ENCODE assay signal across 15 mouse cellular contexts in genomic region chr12:104922647-104923046, GRCm38 (mm10). TPM values are rescaled to one million over a fixed set of nuclear protein-coding genes. Genes with fewer than 3 reads are reported as not detected.
A peak's percentile ranks its signal among the peaks of the same experiment; 100 is the strongest.
DNase-seq lines count a peak whose midpoint lies in the region; ATAC-seq lines count a peak whose summit lies in the region.
"Had no signal": no experiment of that assay in that cellular context is flagged by ENCODE, and none has a peak within 500 bp of the region (broad histone marks: within the 10 kb centered on the region; RNA-seq: fewer than 3 reads in every experiment).

No protein-coding gene starts in this region.

- 67% methylated on average over 8 of the region's 8 CpGs for WGBS in neural tube, embryonic 11.5 days
- WGBS in hindbrain, embryonic 10.5 days = 48% methylated on average over 8 of the region's 8 CpGs
- 37% methylated on average over 8 of the region's 8 CpGs for WGBS in midbrain, embryonic 12.5 days

- H3K4me2 ChIP-seq in neural tube, embryonic 11.5 days (ENCODE audit: low read depth) = no peak overlapping the region
- no peak overlapping the region for H3K4me2 ChIP-seq in midbrain, embryonic 12.5 days (replicated peaks)

- H3K27me3 ChIP-seq in neural tube, embryonic 11.5 days (ENCODE audit: control insufficient read depth, insufficient read depth, low read length) = no peaks in the 10 kb centered on the region
- H3K27me3 ChIP-seq in hindbrain, embryonic 10.5 days (ENCODE audit: insufficient read depth, poor library complexity, severe bottlenecking) = peaks cover 4% of the 10 kb centered on the region; the same call in 1 of the 2 replicates
- no peaks in the 10 kb centered on the region for H3K27me3 ChIP-seq in midbrain, embryonic 12.5 days

- H3K27ac ChIP-seq in neural tube, embryonic 11.5 days (ENCODE audit: low read depth, low read length) = no peak overlapping the region
- H3K27ac ChIP-seq in hindbrain, embryonic 10.5 days = peak overlapping the region; percentile 79
- H3K27ac ChIP-seq in midbrain, embryonic 12.5 days (replicated peaks) = no peak overlapping the region
- H3K27ac ChIP-seq: macrophage had no signal

- H3K36me3 ChIP-seq in neural tube, embryonic 11.5 days (ENCODE audit: control insufficient read depth, insufficient read depth, low read length) = no peaks in the 10 kb centered on the region
- no peaks in the 10 kb centered on the region for H3K36me3 ChIP-seq in hindbrain, embryonic 10.5 days
- H3K36me3 ChIP-seq in midbrain, embryonic 12.5 days = no peaks in the 10 kb centered on the region
- H3K36me3 ChIP-seq: limb, embryonic 13.5 days had no signal

- no peak for DNase-seq in neural tube, embryonic 11.5 days (ENCODE audit: low spot score)
- DNase-seq in neural tube, embryonic 10.5 days (ENCODE audit: extremely low spot score, low spot score) = no peak
- peak; percentile 42 for DNase-seq in hindbrain, embryonic 10.5 days (ENCODE audit: low spot score)
- DNase-seq in retina, postnatal 1 day = peak; percentile 93
- no peak for DNase-seq in right cerebral cortex, postnatal 25 days
- no peak for DNase-seq in frontal cortex, postnatal 25 days (ENCODE audit: low spot score in 2 of 2)
- DNase-seq in adrenal gland, adult 18-20 months (ENCODE audit: low spot score in 2 of 2) = no peak
- DNase-seq: cerebellum, adult 8-10 months; heart, adult 11 months; heart, postnatal 14 days; kidney, adult 9 months; lung, adult 18-20 months had no signal

- no peaks in the 10 kb centered on the region for H3K9me3 ChIP-seq in neural tube, embryonic 11.5 days (ENCODE audit: control insufficient read depth, low read length)
- H3K9me3 ChIP-seq in hindbrain, embryonic 10.5 days = 0 out of 2 replicates have a peak, but pooled peaks cover 2% of the 10 kb centered on the region
- no peaks in the 10 kb centered on the region for H3K9me3 ChIP-seq in midbrain, embryonic 12.5 days
- H3K9me3 ChIP-seq: limb, embryonic 13.5 days had no signal

- H3K9ac ChIP-seq in neural tube, embryonic 11.5 days (ENCODE audit: low read length) = no peak overlapping the region
- H3K9ac ChIP-seq in midbrain, embryonic 12.5 days (replicated peaks) = no peak overlapping the region

- H3K4me1 ChIP-seq in neural tube, embryonic 11.5 days (ENCODE audit: control insufficient read depth, insufficient read depth, low read length) = no peaks in the 10 kb centered on the region
- peaks cover 41% of the 10 kb centered on the region for H3K4me1 ChIP-seq in hindbrain, embryonic 10.5 days (replicated peaks)
- peaks cover 23% of the 10 kb centered on the region for H3K4me1 ChIP-seq in midbrain, embryonic 12.5 days

- no peak overlapping the region for H3K4me3 ChIP-seq in neural tube, embryonic 11.5 days (ENCODE audit: low read depth, low read length)
- no peak overlapping the region for H3K4me3 ChIP-seq in hindbrain, embryonic 10.5 days
- H3K4me3 ChIP-seq in midbrain, embryonic 12.5 days = no peak overlapping the region
- H3K4me3 ChIP-seq: limb, embryonic 13.5 days had no signal

- ATAC-seq in neural tube, embryonic 11.5 days (ENCODE audit: insufficient read depth, low FRiP score, low TSS enrichment) = peak; percentile 31; the same call in 1 of the 2 replicates
- peak; percentile 70 for ATAC-seq in midbrain, embryonic 12.5 days (ENCODE audit: low FRiP score, low read depth)

RNA-seq across cellular contexts. Expression of gene Clmn, which starts 57.8 kb away (rescaled TPM):
- 2.9 and 3.0 TPM in 2 replicates for polyA plus RNA-seq in neural tube, embryonic 11.5 days (2014; fragmentation: Nextera tagmentation; extraction: Ambion mirVana)
- 2.4 and 2.7 TPM in 2 replicates for polyA plus RNA-seq in hindbrain, embryonic 10.5 days (2016; fragmentation: Nextera tagmentation; extraction: Ambion mirVana)
- 2.2 and 2.5 TPM in 2 replicates for polyA plus RNA-seq in midbrain, embryonic 12.5 days (2016; fragmentation: Nextera tagmentation; extraction: Ambion mirVana)
- total RNA-seq in adrenal gland, adult 18-20 months (2021) = 10 to 100 TPM; 12.8 to 15.9 TPM
- polyA plus RNA-seq: macrophage had no signal

Comparison
In these comparisons a context has a peak if more than half of its experiments do, and no peak if none do; other contexts are left out.
1. DNase-seq: peak in hindbrain, embryonic 10.5 days (single experiment) and retina, postnatal 1 day (single experiment); none in neural tube, embryonic 11.5 days (single experiment), neural tube, embryonic 10.5 days (single experiment), right cerebral cortex, postnatal 25 days (single experiment), frontal cortex, postnatal 25 days (0 of 2) and adrenal gland, adult 18-20 months (0 of 2).